Mouse (Mus musculus) neural tube, postnatal 0 days (tissue): Measurements from ENCODE around the gene Homez. TPM values are rescaled to one million over a fixed set of nuclear protein-coding genes. Genes with fewer than 3 reads are reported as not detected.

Source experiments
- polyA plus RNA-seq: library from polyadenylated mRNA; unstranded; fragments of >200 nt; fragmentation: Nextera tagmentation; extraction: Ambion mirVana; gene quantifications from 2 replicates; pipeline ENCODE4 v1.2.1, GENCODE M21; 2015

Gene Homez
- polyA plus RNA-seq, result 8.5 and 10.5 TPM in 2 replicates

DNA sequence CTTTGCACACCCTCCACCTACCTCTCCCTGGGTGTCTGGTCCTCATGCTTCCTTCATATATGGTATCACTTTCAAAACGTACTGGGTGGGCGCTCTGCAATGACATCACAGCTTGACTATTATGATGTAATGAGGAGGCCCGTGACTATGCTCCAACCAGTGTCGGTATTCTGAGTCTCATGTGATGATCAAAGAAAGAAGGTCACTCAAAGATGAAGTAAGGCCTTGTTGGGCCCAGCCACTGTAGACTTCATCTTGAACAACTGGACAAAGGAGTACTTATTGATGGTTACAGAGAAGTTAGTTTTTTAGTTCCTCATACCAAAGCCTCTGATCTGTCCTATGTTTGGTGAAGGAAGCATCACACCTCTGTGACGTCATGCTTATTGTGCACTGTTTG lies at the start of gene Homez:
TSS of gene Homez (minus strand) at position 101 of the 400 bp plus-strand sequence.

DNA sequence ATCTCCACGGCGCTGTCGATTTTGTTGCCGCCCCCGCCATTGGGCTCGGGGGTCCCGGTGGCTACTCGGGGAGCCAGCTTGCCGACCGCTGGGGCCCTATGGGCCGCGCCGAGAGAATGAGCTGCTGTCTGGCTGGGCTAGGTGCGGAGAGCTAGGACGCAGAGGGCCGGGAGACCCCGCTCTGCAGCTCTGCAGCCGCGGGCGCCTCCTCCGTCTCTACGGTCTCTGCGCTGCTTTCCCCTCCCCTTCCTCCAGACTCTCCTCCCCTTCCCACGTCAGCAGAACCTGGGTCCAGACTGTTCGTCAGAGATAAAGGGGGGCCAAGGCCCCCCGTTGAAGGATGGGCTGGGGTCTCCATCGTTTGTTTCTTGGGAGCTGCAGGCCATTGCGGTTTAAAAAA lies 42.1 kb upstream of the Homez start, which contains the start of gene Slc22a17:
TSS of gene Slc22a17 (minus strand) at position 247 of the 400 bp plus-strand sequence.

DNA sequence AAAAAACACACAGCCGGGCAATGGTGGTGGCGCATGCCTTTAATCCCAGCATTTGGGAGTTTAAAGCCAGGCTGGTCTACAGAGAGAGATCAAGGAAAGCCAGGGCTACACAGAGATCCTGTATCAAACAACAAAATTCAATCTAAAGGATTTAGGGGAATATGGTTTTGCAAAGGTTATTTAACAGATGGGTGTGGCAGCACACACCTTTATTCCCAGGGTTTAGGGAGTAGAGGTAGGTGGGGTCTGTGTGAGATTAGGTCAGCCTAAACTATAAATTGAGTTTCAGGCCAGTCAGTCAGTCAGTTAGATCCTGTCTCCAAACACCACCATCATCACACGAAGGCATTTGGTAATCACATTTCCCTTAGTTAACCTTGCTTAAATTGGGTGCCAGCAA lies 21.4 kb upstream of the Homez start, which contains the start of gene Pabpn1:
TSS of gene Pabpn1 (plus strand) at position 301 of the 400 bp plus-strand sequence.

DNA sequence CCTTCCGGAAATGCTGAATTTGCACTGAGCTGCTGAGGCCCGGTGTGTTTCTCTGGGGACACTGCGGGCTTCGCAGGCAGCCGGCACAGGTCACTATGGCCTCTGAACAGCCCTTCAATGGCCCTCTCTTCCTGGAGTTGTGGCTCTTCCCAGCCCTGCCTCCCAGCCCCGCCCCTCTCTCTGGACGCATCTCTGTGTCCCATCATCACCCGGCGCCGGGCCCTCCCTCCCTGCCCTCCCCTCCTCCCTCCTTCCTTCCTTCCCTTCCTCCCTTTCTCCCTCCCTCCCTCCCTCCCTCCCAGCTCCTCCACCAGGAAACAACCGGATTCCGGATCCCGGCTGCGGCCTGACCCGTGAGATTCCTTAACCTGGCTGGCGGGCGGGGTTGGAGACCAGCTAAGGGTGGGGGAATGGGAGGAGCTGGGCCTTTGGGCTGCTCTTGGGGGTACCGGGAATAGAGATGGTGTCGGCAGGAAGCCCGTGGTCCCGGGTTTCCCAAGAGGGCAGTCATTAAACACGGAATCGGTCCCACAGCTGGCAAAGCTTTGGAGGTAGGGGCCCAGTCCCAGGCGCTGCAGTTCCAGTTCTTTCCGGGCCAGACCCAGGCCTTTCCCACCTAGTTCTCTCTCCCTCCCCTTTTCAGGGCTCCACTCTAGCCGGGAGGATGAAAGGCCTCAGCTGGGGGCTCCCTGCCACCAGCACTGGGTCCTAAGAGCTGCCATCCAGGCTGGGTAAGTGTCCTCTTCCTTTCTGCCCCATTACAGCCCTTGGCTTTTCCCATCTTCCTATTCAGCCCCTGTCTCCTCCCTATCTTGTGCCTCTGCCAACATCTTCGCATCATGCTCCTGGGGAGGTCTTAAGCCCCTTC lies 12.6 kb upstream of the Homez start, which contains the start of the genes Bcl2l2 and Gm20521:
TSS of gene Bcl2l2 (plus strand) at position 224 of the 868 bp plus-strand sequence.
TSS of gene Gm20521 (plus strand) at position 288 of the 868 bp plus-strand sequence.

DNA sequence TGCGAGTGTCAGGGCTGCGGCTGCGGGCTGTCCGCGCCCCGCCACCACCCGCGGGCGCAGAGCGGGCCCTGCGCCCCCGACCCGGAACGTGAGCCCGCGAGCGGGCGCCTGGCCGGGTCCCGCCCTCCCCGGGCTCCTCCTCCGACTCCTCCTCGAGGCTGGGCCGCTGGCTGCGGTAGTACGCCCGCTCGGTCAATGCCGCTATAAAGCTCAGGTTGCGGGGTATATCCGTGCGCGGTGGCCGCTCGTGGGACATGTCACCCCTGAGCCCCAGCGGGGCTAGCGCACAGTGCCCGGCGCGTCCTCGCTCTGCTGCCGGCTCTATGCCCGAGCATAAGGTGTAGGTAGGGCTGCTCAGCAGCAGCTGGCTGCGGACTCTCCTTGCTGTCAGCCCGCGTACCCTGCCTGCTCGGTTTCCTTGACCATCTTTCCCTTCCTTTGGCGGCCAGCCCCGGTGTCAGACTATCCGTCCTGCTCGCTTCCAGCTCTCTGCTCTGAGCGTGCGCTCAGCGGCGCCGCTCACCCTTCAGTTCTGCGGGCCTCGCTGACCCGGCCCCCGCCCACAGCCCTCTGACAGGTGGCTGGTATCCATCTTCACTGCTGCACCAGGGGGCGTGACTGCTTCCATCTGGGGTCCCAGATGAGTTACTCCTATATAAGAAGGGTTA lies 6.4 kb upstream of the Homez start, which contains the start of gene Ppp1r3e:
TSS of gene Ppp1r3e (minus strand) at position 503 of the 668 bp plus-strand sequence.

DNA sequence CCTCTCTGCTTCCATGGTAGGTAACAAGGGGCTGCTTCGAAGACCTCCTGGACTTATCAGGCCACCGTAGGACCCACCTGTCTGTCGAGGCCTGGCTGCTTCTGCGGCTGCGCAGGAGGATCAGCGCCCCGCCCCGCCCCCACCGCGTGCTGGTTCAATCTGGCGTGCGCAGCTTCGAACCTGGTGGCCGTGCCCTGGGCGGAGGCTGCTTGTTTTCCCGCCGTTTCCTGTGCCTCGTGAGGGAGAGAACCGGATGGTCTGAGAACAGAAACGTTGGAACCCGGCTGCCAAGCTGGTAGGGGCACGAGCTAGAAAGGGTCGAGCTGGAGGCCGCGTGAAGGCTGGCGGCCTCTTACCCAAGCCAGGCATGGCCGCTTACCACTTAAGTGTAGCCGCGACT lies 56.8 kb downstream of the Homez start, which contains the start of gene Rnf212b:
TSS of gene Rnf212b (plus strand) at position 151 of the 400 bp plus-strand sequence.

Other genes with a start within 250 kb of the Homez start
- 0.04 and 0.34 TPM in 2 replicates for gene Psmb11, start 249.5 kb downstream of the Homez start, polyA plus RNA-seq
- not detected in 2 replicates for gene Gm17606, start 230.0 kb downstream of the Homez start, polyA plus RNA-seq
- gene Cdh24, start 229.6 kb downstream of the Homez start, polyA plus RNA-seq, result 12.4 and 12.7 TPM in 2 replicates
- 61.4 and 65.9 TPM in 2 replicates for gene 1700123O20Rik, start 184.7 kb downstream of the Homez start, polyA plus RNA-seq
- 92.8 and 99.3 TPM in 2 replicates for gene Acin1, start 184.0 kb downstream of the Homez start, polyA plus RNA-seq
- 0.22 and 0.23 TPM in 2 replicates for gene Gm29776, start 172.1 kb downstream of the Homez start, polyA plus RNA-seq
- 0.17 TPM in 1 of 2 replicates, not detected in the other for gene Cebpe, start 158.8 kb downstream of the Homez start, polyA plus RNA-seq
- 5.2 and 6.2 TPM in 2 replicates for gene Slc7a8, start 89.0 kb downstream of the Homez start, polyA plus RNA-seq
- gene Rnf212b, start 56.8 kb downstream of the Homez start, polyA plus RNA-seq, result not detected in 2 replicates
- 7.9 and 8.4 TPM in 2 replicates for gene Ppp1r3e, start 6.6 kb upstream of the Homez start, polyA plus RNA-seq
- 4.3 and 5.6 TPM in 2 replicates for gene Bcl2l2, start 12.4 kb upstream of the Homez start, polyA plus RNA-seq
- gene Gm20521, start 12.5 kb upstream of the Homez start, polyA plus RNA-seq, result not detected in 2 replicates
- 150 and 168 TPM in 2 replicates for gene Pabpn1, start 21.5 kb upstream of the Homez start, polyA plus RNA-seq
- gene Slc22a17, start 42.2 kb upstream of the Homez start, polyA plus RNA-seq, result 466 and 485 TPM in 2 replicates
- gene Efs, start 55.2 kb upstream of the Homez start, polyA plus RNA-seq, result 14.2 and 14.9 TPM in 2 replicates
- gene Il25, start 61.7 kb upstream of the Homez start, polyA plus RNA-seq, result 0.43 and 0.81 TPM in 2 replicates
- gene Cmtm5, start 65.3 kb upstream of the Homez start, polyA plus RNA-seq, result 73.0 and 76.3 TPM in 2 replicates
- 1.7 and 2.0 TPM in 2 replicates for gene Myh6, start 96.0 kb upstream of the Homez start, polyA plus RNA-seq
- gene Gm17428, start 106.0 kb upstream of the Homez start, polyA plus RNA-seq, result not detected in 2 replicates
- 4.2 and 4.5 TPM in 2 replicates for gene Myh7, start 123.7 kb upstream of the Homez start, polyA plus RNA-seq
- gene Ngdn, start 144.5 kb upstream of the Homez start, polyA plus RNA-seq, result 46.3 and 47.4 TPM in 2 replicates
- gene Zfhx2, start 221.4 kb upstream of the Homez start, polyA plus RNA-seq, result 11.3 and 14.4 TPM in 2 replicates
- gene Thtpa, start 223.8 kb upstream of the Homez start, polyA plus RNA-seq, result 25.0 and 26.2 TPM in 2 replicates
- 3.7 and 4.3 TPM in 2 replicates for gene Ap1g2, start 235.6 kb upstream of the Homez start, polyA plus RNA-seq
- 40.1 and 45.6 TPM in 2 replicates for gene Jph4, start 246.0 kb upstream of the Homez start, polyA plus RNA-seq